ENCODE assay signal across 13 mouse cellular contexts in genomic region chr2:26607056-26607910, GRCm38 (mm10). TPM values are rescaled to one million over a fixed set of nuclear protein-coding genes. Genes with fewer than 3 reads are reported as not detected.
DNase-seq lines count a peak whose midpoint lies in the region; ATAC-seq lines count a peak whose summit lies in the region.
"Had no signal": no experiment of that assay in that cellular context is flagged by ENCODE, and none has a peak within 500 bp of the region (broad histone marks: within the 10 kb centered on the region; RNA-seq: fewer than 3 reads in every experiment).

No protein-coding gene starts in this region.

- H3K27ac ChIP-seq in midbrain, embryonic 10.5 days (replicated peaks): 0 out of 2 replicates have a peak overlapping the region, but pooled peaks have one; percentile 23
- no peak overlapping the region for H3K27ac ChIP-seq in midbrain, embryonic 11.5 days (ENCODE audit: low read depth, low read length)
- peak overlapping the region; percentile 82 for H3K27ac ChIP-seq in stomach, embryonic 14.5 days (ENCODE audit: low read length)
- H3K27ac ChIP-seq: forebrain, embryonic 10.5 days had no signal

- no peaks in the 10 kb centered on the region for H3K9me3 ChIP-seq in midbrain, embryonic 10.5 days (replicated peaks)
- H3K9me3 ChIP-seq in midbrain, embryonic 11.5 days (ENCODE audit: control insufficient read depth, low read length): no peaks in the 10 kb centered on the region
- no peaks in the 10 kb centered on the region for H3K9me3 ChIP-seq in stomach, embryonic 14.5 days (ENCODE audit: control insufficient read depth, low read depth, low read length)
- H3K9me3 ChIP-seq: forebrain, embryonic 10.5 days had no signal

- H3K9ac ChIP-seq in midbrain, embryonic 11.5 days (ENCODE audit: low read length): no peak overlapping the region
- H3K9ac ChIP-seq in stomach, embryonic 14.5 days (replicated peaks; ENCODE audit: low read depth, low read length): no peak overlapping the region

- no peak overlapping the region for H3K4me2 ChIP-seq in midbrain, embryonic 11.5 days
- no peak overlapping the region for H3K4me2 ChIP-seq in stomach, embryonic 14.5 days (replicated peaks; ENCODE audit: low read depth, low read length)

- 60% methylated on average over 6 of the region's 6 CpGs for WGBS in midbrain, embryonic 10.5 days
- WGBS in midbrain, embryonic 11.5 days: 62% methylated on average over 6 of the region's 6 CpGs
- WGBS in stomach, embryonic 14.5 days: 37% methylated on average over 6 of the region's 6 CpGs

- intact Hi-C loops in heart, postnatal 36 days (cut with DNase I): no loop called here

- H3K36me3 ChIP-seq in midbrain, embryonic 10.5 days: no peaks in the 10 kb centered on the region
- no peaks in the 10 kb centered on the region for H3K36me3 ChIP-seq in midbrain, embryonic 11.5 days (ENCODE audit: control insufficient read depth, insufficient read depth, low read length)
- H3K36me3 ChIP-seq in stomach, embryonic 14.5 days (ENCODE audit: control insufficient read depth, insufficient read depth, low read length): no peaks in the 10 kb centered on the region
- H3K36me3 ChIP-seq: forebrain, embryonic 10.5 days had no signal

- H3K4me3 ChIP-seq in midbrain, embryonic 10.5 days: no peak overlapping the region
- no peak overlapping the region for H3K4me3 ChIP-seq in midbrain, embryonic 11.5 days (ENCODE audit: low read depth, low read length)
- H3K4me3 ChIP-seq in stomach, embryonic 14.5 days (ENCODE audit: low read depth, low read length): no peak overlapping the region
- H3K4me3 ChIP-seq: forebrain, embryonic 10.5 days had no signal

- no peak for ATAC-seq in midbrain, embryonic 11.5 days (ENCODE audit: low FRiP score)
- no peak for ATAC-seq in stomach, embryonic 14.5 days (ENCODE audit: insufficient number of reproducible peaks, insufficient read depth, low FRiP score, low read depth)
- ATAC-seq: Patski had no signal

- DNase-seq in adrenal gland, postnatal 14 days: peak; percentile 69
- DNase-seq in adrenal gland, postnatal 4 days (ENCODE audit: low spot score in 2 of 2): no peak
- no peak for DNase-seq in midbrain, embryonic 10.5 days (ENCODE audit: low spot score)
- no peak for DNase-seq in midbrain, embryonic 11.5 days (ENCODE audit: low spot score, missing footprints)
- DNase-seq in heart, postnatal 36 days: peak; percentile 67 to 68
- no peak for DNase-seq in urinary bladder, postnatal 36 days (ENCODE audit: low spot score in 2 of 2)
- DNase-seq in right cerebral cortex, postnatal 4 days: no peak
- DNase-seq: kidney, adult 18-20 months had no signal

- H3K27me3 ChIP-seq in midbrain, embryonic 10.5 days (ENCODE audit: low read depth, poor library complexity, severe bottlenecking): peaks cover 56% of the 10 kb centered on the region
- H3K27me3 ChIP-seq in midbrain, embryonic 11.5 days (ENCODE audit: control insufficient read depth, insufficient read depth, low read length): peaks cover 26% of the 10 kb centered on the region
- H3K27me3 ChIP-seq in stomach, embryonic 14.5 days (ENCODE audit: control insufficient read depth, insufficient read depth, low read length): no peaks in the 10 kb centered on the region
- H3K27me3 ChIP-seq: Patski had no signal

- peaks cover 26% of the 10 kb centered on the region for H3K4me1 ChIP-seq in midbrain, embryonic 10.5 days
- peaks cover 9% of the 10 kb centered on the region for H3K4me1 ChIP-seq in midbrain, embryonic 11.5 days (ENCODE audit: control insufficient read depth, insufficient read depth, low read length)
- peaks cover 28% of the 10 kb centered on the region; the same call in 1 of the 2 replicates for H3K4me1 ChIP-seq in stomach, embryonic 14.5 days (ENCODE audit: control insufficient read depth, insufficient read depth, low read length)

RNA-seq across cellular contexts. Expression of gene Agpat2, which starts 3.1 kb away (rescaled TPM):
- total RNA-seq in adrenal gland, postnatal 14 days (2021): 271 and 405 TPM in 2 replicates
- total RNA-seq in adrenal gland, postnatal 4 days (2021): 100 to 1,000 TPM; 121 to 156 TPM
- polyA plus RNA-seq in midbrain, embryonic 10.5 days (2016; fragmentation: Nextera tagmentation; extraction: Ambion mirVana): 9.0 and 10.6 TPM in 2 replicates
- polyA plus RNA-seq in midbrain, embryonic 11.5 days (2014; fragmentation: Nextera tagmentation; extraction: Ambion mirVana): 8.2 TPM in 2 replicates
- total RNA-seq in heart, postnatal 36 days (2021): 10 to 100 TPM; 69.1 to 71.6 TPM
- 43.7 and 44.8 TPM in 2 replicates for polyA plus RNA-seq in stomach, embryonic 14.5 days (2014; fragmentation: Nextera tagmentation; extraction: Ambion mirVana)

RNA-seq across cellular contexts. Expression of gene Gm20532, which starts 20.8 kb away (rescaled TPM):
- total RNA-seq in adrenal gland, postnatal 14 days (2021): not detected in 2 replicates
- total RNA-seq in adrenal gland, postnatal 4 days (2021): not detected
- not detected in 2 replicates for polyA plus RNA-seq in midbrain, embryonic 10.5 days (2016; fragmentation: Nextera tagmentation; extraction: Ambion mirVana)
- polyA plus RNA-seq in midbrain, embryonic 11.5 days (2014; fragmentation: Nextera tagmentation; extraction: Ambion mirVana): not detected in 2 replicates
- not detected for total RNA-seq in heart, postnatal 36 days (2021)
- not detected in 2 replicates for polyA plus RNA-seq in stomach, embryonic 14.5 days (2014; fragmentation: Nextera tagmentation; extraction: Ambion mirVana)
- total RNA-seq: left cerebral cortex, postnatal 10 days had no signal
- polyA plus RNA-seq: forebrain, embryonic 10.5 days; Patski; spleen, adult 2 months had no signal

RNA-seq across cellular contexts. Expression of gene Fam69b, which starts 21.0 kb away (rescaled TPM):
- total RNA-seq in adrenal gland, postnatal 14 days (2021): 10.0 and 12.3 TPM in 2 replicates
- 10 to 100 TPM; 11.1 to 11.4 TPM for total RNA-seq in adrenal gland, postnatal 4 days (2021)
- 36.4 and 51.4 TPM in 2 replicates for polyA plus RNA-seq in midbrain, embryonic 10.5 days (2016; fragmentation: Nextera tagmentation; extraction: Ambion mirVana)
- 42.9 and 47.4 TPM in 2 replicates for polyA plus RNA-seq in midbrain, embryonic 11.5 days (2014; fragmentation: Nextera tagmentation; extraction: Ambion mirVana)
- 10 to 100 TPM; 26.4 to 28.3 TPM for total RNA-seq in heart, postnatal 36 days (2021)
- 37.7 and 38.5 TPM in 2 replicates for polyA plus RNA-seq in stomach, embryonic 14.5 days (2014; fragmentation: Nextera tagmentation; extraction: Ambion mirVana)

RNA-seq across cellular contexts. Expression of gene Egfl7, which starts 27.5 kb away (rescaled TPM):
- total RNA-seq in adrenal gland, postnatal 14 days (2021): 217 and 247 TPM in 2 replicates
- 100 to 1,000 TPM; 265 to 295 TPM for total RNA-seq in adrenal gland, postnatal 4 days (2021)
- polyA plus RNA-seq in midbrain, embryonic 10.5 days (2016; fragmentation: Nextera tagmentation; extraction: Ambion mirVana): 68.5 and 85.7 TPM in 2 replicates
- polyA plus RNA-seq in midbrain, embryonic 11.5 days (2014; fragmentation: Nextera tagmentation; extraction: Ambion mirVana): 52.6 and 58.3 TPM in 2 replicates
- total RNA-seq in heart, postnatal 36 days (2021): 100 to 1,000 TPM; 146 to 183 TPM
- 113 and 120 TPM in 2 replicates for polyA plus RNA-seq in stomach, embryonic 14.5 days (2014; fragmentation: Nextera tagmentation; extraction: Ambion mirVana)

Comparison
In these comparisons a context has a peak if more than half of its experiments do, and no peak if none do; other contexts are left out.
1. DNase-seq: peak in adrenal gland, postnatal 14 days (single experiment) and heart, postnatal 36 days (2 of 2); none in adrenal gland, postnatal 4 days (0 of 2), midbrain, embryonic 10.5 days (single experiment), midbrain, embryonic 11.5 days (single experiment), urinary bladder, postnatal 36 days (0 of 2) and right cerebral cortex, postnatal 4 days (single experiment).